Mouse (Mus musculus) ES-Bruce4 (cell line): ENCODE results near the gene Ank3. TPM values are rescaled to one million over a fixed set of nuclear protein-coding genes. Genes with fewer than 3 reads are reported as not detected.
"Not testable (repeated sequence)": the region's sequence is repeated elsewhere in the genome, so short reads cannot be mapped to it uniquely, and the experiment has no call there.

Experiments
- H3K27ac ChIP-seq: 2 replicates; pipeline ENCODE4 v1.5.1; 2012; ENCODE audit warnings: low read length, inconsistent platforms; ENCODE audit not compliant: insufficient read depth
- H3K27me3 ChIP-seq: 2 replicates; pipeline ENCODE4 v1.6.1; 2012; ENCODE audit warnings: mild to moderate bottlenecking, low read length, inconsistent platforms; ENCODE audit not compliant: control insufficient read depth, poor library complexity, insufficient read depth, severe bottlenecking
- H3K36me3 ChIP-seq: 2 replicates; pipeline ENCODE4 v1.6.1; 2012; ENCODE audit warnings: inconsistent platforms, mild to moderate bottlenecking, low read length, moderate library complexity; ENCODE audit not compliant: control insufficient read depth, poor library complexity, insufficient read depth, severe bottlenecking
- H3K4me1 ChIP-seq: one replicate; pipeline ENCODE4 v1.8.1; 2011; ENCODE audit warnings: low read length; ENCODE audit not compliant: control insufficient read depth, insufficient read depth
- H3K4me3 ChIP-seq: 2 replicates; pipeline ENCODE4 v1.5.1; 2011; ENCODE audit warnings: low read depth, mild to moderate bottlenecking, low read length
- H3K9ac ChIP-seq: 2 replicates; pipeline ENCODE4 v1.6.1; 2012; ENCODE audit warnings: low read depth, mild to moderate bottlenecking, inconsistent platforms; ENCODE audit not compliant: poor library complexity, severe bottlenecking
- H3K9me3 ChIP-seq: replicated peaks from 2 replicates; pipeline ENCODE4 v1.6.1; 2012; ENCODE audit warnings: mild to moderate bottlenecking, low read length, inconsistent platforms; ENCODE audit not compliant: control insufficient read depth, poor library complexity, insufficient read depth, severe bottlenecking
- CTCF ChIP-seq: IDR thresholded peaks from one replicate; pipeline ENCODE4 v1.8.1; 2011; ENCODE audit warnings: low read depth, low read length
- EP300 ChIP-seq: IDR thresholded peaks from 2 replicates; pipeline ENCODE4 v1.6.1; 2011; ENCODE audit warnings: low read depth, low read length; ENCODE audit not compliant: insufficient read depth
- POLR2A ChIP-seq: IDR thresholded peaks from one replicate; pipeline ENCODE4 v1.8.1; 2011; ENCODE audit warnings: low read length; ENCODE audit not compliant: insufficient read depth
- polyA plus RNA-seq: library from polyadenylated mRNA; stranded (reverse); fragments of >200 nt; gene quantifications from 2 replicates; pipeline ENCODE4 v1.2.4, GENCODE M21; 2011; ENCODE audit warnings: low read depth; ENCODE audit not compliant: missing spikeins, insufficient read depth, insufficient read length

The Ank3 gene
- polyA plus RNA-seq, 1 experiment = 61.0 TPM

- no peaks in the 10 kb centered on the region for H3K9me3 ChIP-seq
- TF ChIP-seq POLR2A (no peak), EP300 (peak; percentile 60; the same call in 1 of the 2 replicates), CTCF (no peak)
- no peak overlapping the region for H3K4me3 ChIP-seq
Observed at GRCm38 (mm10) chr10:69907795-69908764, 509.5 kb downstream of the Ank3 start.

DNA sequence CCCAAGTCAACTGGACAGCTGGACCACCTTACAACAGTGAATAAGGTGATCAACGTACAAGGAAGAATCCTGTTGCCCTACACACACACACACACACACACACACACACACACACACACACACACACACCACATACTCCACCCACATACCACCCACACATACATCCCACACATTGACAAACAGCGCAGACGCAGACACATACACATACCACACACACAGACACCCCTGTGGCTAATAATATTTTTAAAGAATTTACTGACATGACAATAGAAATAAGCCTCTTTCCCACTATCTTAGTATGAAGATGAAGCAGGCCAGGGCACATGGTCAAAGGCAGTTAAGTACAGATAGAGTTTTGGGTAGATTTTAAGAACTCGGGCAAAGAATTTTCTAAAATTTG lies 511.3 kb downstream of the Ank3 start:
- no peak overlapping the region for H3K9ac ChIP-seq
- no peaks in the 10 kb centered on the region for H3K4me1 ChIP-seq
- TF ChIP-seq EP300 (no peak), POLR2A (no peak), CTCF (no peak)
- no peaks in the 10 kb centered on the region for H3K27me3 ChIP-seq
- no peak overlapping the region for H3K4me3 ChIP-seq
- H3K9me3 ChIP-seq = no peaks in the 10 kb centered on the region
- no peaks in the 10 kb centered on the region for H3K36me3 ChIP-seq
- 0 out of 2 replicates have a peak overlapping the region, but pooled peaks have one; percentile 43 for H3K27ac ChIP-seq

More at GRCm38 (mm10) chr10:69907795-69908764, 509.5 kb downstream of the Ank3 start:
- no peak overlapping the region for H3K9ac ChIP-seq
- H3K27me3 ChIP-seq = no peaks in the 10 kb centered on the region
- H3K36me3 ChIP-seq = no peaks in the 10 kb centered on the region
- H3K27ac ChIP-seq = peak overlapping the region; percentile 64
- no peaks in the 10 kb centered on the region for H3K4me1 ChIP-seq

DNA sequence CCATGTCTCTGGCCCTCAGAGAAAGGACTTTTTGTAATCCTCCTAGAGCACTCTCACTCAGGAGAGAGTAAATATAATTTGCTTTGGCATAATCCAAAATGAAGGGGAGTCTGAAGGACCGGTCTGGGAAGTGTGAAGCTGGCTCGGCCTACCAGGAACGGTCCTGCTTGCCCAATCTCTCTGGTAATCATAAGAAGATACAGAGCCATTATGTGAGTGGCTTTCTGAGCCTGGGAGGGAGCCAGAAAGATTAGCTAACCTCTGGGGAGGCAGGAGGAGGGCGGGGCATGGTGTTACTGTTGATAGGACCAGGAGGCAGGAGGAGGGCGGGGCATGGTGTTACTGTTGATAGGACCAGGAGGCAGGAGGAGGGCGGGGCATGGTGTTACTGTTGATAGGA lies 511.7 kb downstream of the Ank3 start:
- 0 out of 2 replicates have a peak overlapping the region, but pooled peaks have one; percentile 43 for H3K27ac ChIP-seq
- not testable (repeated sequence) for H3K9me3 ChIP-seq, H3K27me3 ChIP-seq, H3K36me3 ChIP-seq, H3K4me1 ChIP-seq, H3K9ac ChIP-seq, H3K4me3 ChIP-seq

GRCm38 (mm10) chr10:69910726-69911125 lies 512.2 kb downstream of the Ank3 start:
- not testable (repeated sequence) for H3K27ac ChIP-seq

GRCm38 (mm10) chr10:69915566-69915965 lies 517.0 kb downstream of the Ank3 start:
- H3K36me3 ChIP-seq = no peaks in the 10 kb centered on the region
- H3K27me3 ChIP-seq = no peaks in the 10 kb centered on the region
- no peak overlapping the region for H3K27ac ChIP-seq
- no peak overlapping the region for H3K4me3 ChIP-seq
- H3K4me1 ChIP-seq = no peaks in the 10 kb centered on the region
- no peak overlapping the region for H3K9ac ChIP-seq
- TF ChIP-seq POLR2A (no peak), EP300 (no peak), CTCF (no peak)
- no peaks in the 10 kb centered on the region for H3K9me3 ChIP-seq

More at GRCm38 (mm10) chr10:69910726-69911125, 512.2 kb downstream of the Ank3 start:
- not testable (repeated sequence) for H3K9ac ChIP-seq, H3K4me3 ChIP-seq, H3K36me3 ChIP-seq, H3K27me3 ChIP-seq, H3K9me3 ChIP-seq, H3K4me1 ChIP-seq

DNA sequence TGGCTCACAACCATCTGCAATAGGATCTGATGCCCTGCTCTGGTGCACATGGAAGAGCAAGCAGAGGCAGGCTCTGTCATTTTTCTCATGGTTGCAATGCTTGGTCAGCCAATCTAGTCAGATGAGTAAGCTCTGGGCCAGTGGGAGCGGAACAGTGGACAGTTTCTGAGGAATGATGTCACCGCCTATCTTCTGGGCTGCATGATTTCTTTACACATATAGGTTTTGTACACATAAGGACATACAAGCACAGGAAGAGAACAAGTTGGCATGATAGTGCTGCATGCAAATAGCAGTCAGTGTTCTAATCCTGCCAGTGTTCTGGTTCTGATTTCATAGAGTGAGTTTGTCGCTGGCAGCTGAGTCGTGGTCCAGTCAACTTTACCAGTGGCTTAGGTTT lies 517.6 kb downstream of the Ank3 start:
- Histone ChIP-seq H3K9ac (no peak overlapping the region), H3K27me3 (no peaks in the 10 kb centered on the region), H3K4me3 (no peak overlapping the region), H3K4me1 (no peaks in the 10 kb centered on the region), H3K36me3 (no peaks in the 10 kb centered on the region), H3K27ac (no peak overlapping the region), H3K9me3 (no peaks in the 10 kb centered on the region)
- TF ChIP-seq POLR2A (no peak), EP300 (no peak), CTCF (no peak)
